ENCODE assay signal across 8 mouse cellular contexts in the genomic region with DNA sequence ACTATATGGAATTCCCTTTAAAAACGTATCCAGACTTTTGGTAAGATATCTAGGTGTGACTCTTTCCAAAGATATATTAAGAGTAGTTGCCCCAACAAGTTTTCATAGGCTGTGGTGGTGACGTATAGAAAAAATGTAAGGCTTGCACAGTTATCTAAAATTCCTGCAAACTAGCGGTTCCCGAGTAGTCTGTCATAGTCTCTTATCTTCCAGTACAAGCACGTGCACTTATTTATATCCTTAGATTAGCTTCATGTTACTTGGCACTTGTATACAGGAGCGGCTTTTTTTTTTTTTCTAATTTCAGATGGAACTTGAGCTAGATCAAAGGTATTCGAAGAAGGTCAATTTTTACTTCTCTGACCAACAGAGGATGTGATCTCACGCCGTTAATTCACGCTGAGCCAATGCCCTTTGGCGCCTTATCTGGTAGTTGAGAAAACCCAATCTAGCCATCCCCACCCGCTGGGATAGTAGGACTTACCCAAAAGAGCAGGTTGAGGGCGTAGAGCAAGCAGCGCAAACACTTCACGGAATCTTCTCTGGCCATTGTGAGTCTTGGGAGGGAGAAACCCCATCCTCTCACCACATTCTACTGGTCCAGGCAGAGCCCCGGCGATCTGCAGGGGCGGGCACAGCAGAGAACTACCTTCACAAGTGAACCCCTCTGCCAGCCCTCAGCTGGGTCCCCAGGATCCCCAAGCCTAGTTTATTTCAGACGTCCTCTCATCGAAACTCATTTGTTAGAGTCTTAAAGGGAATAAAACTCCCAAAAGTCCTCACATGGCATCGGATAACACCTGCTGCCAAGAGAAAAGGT. TPM values are rescaled to one million over a fixed set of nuclear protein-coding genes. Genes with fewer than 3 reads are reported as not detected.
DNase-seq lines count a peak whose midpoint lies in the region; ATAC-seq and TF ChIP-seq lines count a peak whose summit lies in the region.

No protein-coding gene starts in this region.

- intact Hi-C loops in gastrocnemius, adult 2 months (cut with DNase I) = loop anchor here (5.0 kb wide), 2 partner anchors 53 to 97 kb away; partner anchors contain the start of gene Ing3

- peak overlapping the region; percentile 74 for H3K4me2 ChIP-seq in hindbrain, embryonic 14.5 days (replicated peaks)
- H3K4me2 ChIP-seq in neural tube, embryonic 15.5 days = peak overlapping the region; percentile 85

- H3K36me3 ChIP-seq in hindbrain, embryonic 14.5 days (replicated peaks; ENCODE audit: control insufficient read depth, insufficient read depth) = peaks cover 6% of the 10 kb centered on the region; the same call in 1 of the 2 replicates
- H3K36me3 ChIP-seq in liver, adult 2 months (ENCODE audit: control insufficient read depth, insufficient read depth, low read length) = peaks cover 19% of the 10 kb centered on the region
- H3K36me3 ChIP-seq in neural tube, embryonic 15.5 days = peaks cover 14% of the 10 kb centered on the region

- peak overlapping the region; percentile 93 for H3K27ac ChIP-seq in gastrocnemius, adult 2 months
- H3K27ac ChIP-seq in embryonic fibroblast, embryonic 13.5 days (ENCODE audit: insufficient read depth, low read length) = no peak overlapping the region
- no peak overlapping the region for H3K27ac ChIP-seq in hindbrain, embryonic 14.5 days
- H3K27ac ChIP-seq in liver, adult 2 months (replicated peaks; ENCODE audit: insufficient read depth, low read depth, low read length) = peak overlapping the region; percentile 87
- H3K27ac ChIP-seq in neural tube, embryonic 15.5 days (replicated peaks) = peak overlapping the region; percentile 91

- TF ChIP-seq CTCF in gastrocnemius, adult 2 months (IDR thresholded peaks at IDR 0.05) = no peak
- no peak for TF ChIP-seq CTCF in embryonic fibroblast, embryonic 13.5 days (IDR thresholded peaks at IDR 0.05; ENCODE audit: borderline replicate concordance, insufficient read depth, low read length)
- TF ChIP-seq CTCF in liver, adult 2 months (IDR thresholded peaks at IDR 0.05; ENCODE audit: low read depth, low read length) = no peak

- H3K9ac ChIP-seq in hindbrain, embryonic 14.5 days = peak overlapping the region; percentile 90
- H3K9ac ChIP-seq in liver, adult 2 months (ENCODE audit: low read depth, low read length) = peak overlapping the region; percentile 93
- peak overlapping the region; percentile 87 for H3K9ac ChIP-seq in neural tube, embryonic 15.5 days (replicated peaks)

- H3K27me3 ChIP-seq in hindbrain, embryonic 14.5 days (ENCODE audit: control insufficient read depth, insufficient read depth, low read length) = no peaks in the 10 kb centered on the region
- no peaks in the 10 kb centered on the region for H3K27me3 ChIP-seq in liver, adult 2 months (ENCODE audit: control insufficient read depth, insufficient read depth, low read length)
- H3K27me3 ChIP-seq in neural tube, embryonic 15.5 days (replicated peaks) = no peaks in the 10 kb centered on the region

- H3K9me3 ChIP-seq in hindbrain, embryonic 14.5 days (ENCODE audit: control insufficient read depth, low read length) = no peaks in the 10 kb centered on the region
- no peaks in the 10 kb centered on the region for H3K9me3 ChIP-seq in neural tube, embryonic 15.5 days (replicated peaks)

- no peak for DNase-seq in gastrocnemius, adult 2 months
- DNase-seq in gastrocnemius, adult 8-10 months (ENCODE audit: low spot score in 2 of 2) = no peak
- no peak for DNase-seq in hindbrain, embryonic 14.5 days (ENCODE audit: low spot score)
- DNase-seq in liver, adult 2 months (ENCODE audit: extremely low read depth, low read depth, low spot score) = peak; percentile 90
- DNase-seq in ovary, postnatal 14 days (ENCODE audit: low spot score) = no peak
- no peak for DNase-seq in spleen, adult 18-20 months

- ATAC-seq in hindbrain, embryonic 14.5 days (ENCODE audit: low FRiP score) = peak; percentile 18; the same call in 1 of the 2 replicates
- peak; percentile 42; the same call in 1 of the 2 replicates for ATAC-seq in neural tube, embryonic 15.5 days (ENCODE audit: low FRiP score)

- peak overlapping the region; percentile 88 for H3K4me3 ChIP-seq in gastrocnemius, adult 2 months
- H3K4me3 ChIP-seq in embryonic fibroblast, embryonic 13.5 days (ENCODE audit: insufficient read depth, low read length) = peak overlapping the region; percentile 79; the same call in 1 of the 2 replicates
- H3K4me3 ChIP-seq in hindbrain, embryonic 14.5 days (replicated peaks; ENCODE audit: low read length) = peak overlapping the region; percentile 93
- peak overlapping the region; percentile 84 for H3K4me3 ChIP-seq in liver, adult 2 months (ENCODE audit: insufficient read depth, low read depth, low read length)
- peak overlapping the region; percentile 88 for H3K4me3 ChIP-seq in neural tube, embryonic 15.5 days (replicated peaks)

- TF ChIP-seq POLR2A in embryonic fibroblast, embryonic 13.5 days (IDR thresholded peaks at IDR 0.05; ENCODE audit: low read depth, low read length) = no peak
- no peak for TF ChIP-seq POLR2A in liver, adult 2 months (IDR thresholded peaks at IDR 0.05; ENCODE audit: extremely low read depth, insufficient read depth, low read length)

- 28% methylated on average over 21 of the region's 21 CpGs for WGBS in hindbrain, embryonic 14.5 days
- WGBS in liver, adult 2 months = 8% methylated on average over 21 of the region's 21 CpGs
- 29% methylated on average over 21 of the region's 21 CpGs for WGBS in neural tube, embryonic 15.5 days

- H3K4me1 ChIP-seq in embryonic fibroblast, embryonic 13.5 days (ENCODE audit: control insufficient read depth, insufficient read depth, low read length) = no peaks in the 10 kb centered on the region
- peaks cover 19% of the 10 kb centered on the region; the same call in 1 of the 2 replicates for H3K4me1 ChIP-seq in hindbrain, embryonic 14.5 days (replicated peaks; ENCODE audit: control insufficient read depth, insufficient read depth, low read length)
- peaks cover 8% of the 10 kb centered on the region for H3K4me1 ChIP-seq in liver, adult 2 months (ENCODE audit: control insufficient read depth, insufficient read depth, low read length)
- peaks cover 13% of the 10 kb centered on the region for H3K4me1 ChIP-seq in neural tube, embryonic 15.5 days

- peaks cover 6% of the 10 kb centered on the region; the same call in 1 of the 2 replicates for H3K79me2 ChIP-seq in liver, adult 2 months (ENCODE audit: control insufficient read depth, insufficient read depth, low read length)

RNA-seq across cellular contexts. Expression of gene Tspan12, which starts 1.6 kb away (rescaled TPM):
- total RNA-seq in gastrocnemius, adult 2 months (2021) = 10 to 100 TPM in 1 of 2 experiments, 1 to 10 TPM in 1; 7.1 to 15.5 TPM
- 10 to 100 TPM in 3 of 4 experiments, 1 to 10 TPM in 1; 9.9 to 11.7 (median 11.0) TPM for total RNA-seq in gastrocnemius, adult 8-10 months (2022)
- 4.7 and 5.2 TPM in 2 replicates for polyA plus RNA-seq in embryonic fibroblast, embryonic 13.5 days (2011; ENCODE audit: insufficient read length, low read depth, missing spikeins)
- 73.7 and 80.1 TPM in 2 replicates for polyA plus RNA-seq in hindbrain, embryonic 14.5 days (2014; fragmentation: Nextera tagmentation; extraction: Ambion mirVana)
- 145 and 165 TPM in 2 replicates for total RNA-seq in liver, adult 2 months (2014; rRNA removed)
- 37.1 and 44.2 TPM in 2 replicates for polyA plus RNA-seq in liver, adult 2 months (2012; rRNA removed)
- 78.1 and 80.1 TPM in 2 replicates for polyA plus RNA-seq in neural tube, embryonic 15.5 days (2015; fragmentation: Nextera tagmentation; extraction: Ambion mirVana)

Comparison
In these comparisons a context has a peak if more than half of its experiments do, and no peak if none do; other contexts are left out.
1. H3K27ac ChIP-seq: peak in gastrocnemius, adult 2 months (single experiment), liver, adult 2 months (single experiment) and neural tube, embryonic 15.5 days (single experiment); none in embryonic fibroblast, embryonic 13.5 days (single experiment) and hindbrain, embryonic 14.5 days (single experiment).
2. Peak in every context shown above with its lines, with median percentiles within 50 percentile points of each other: H3K4me3 ChIP-seq and H3K9ac ChIP-seq.